Mouse (Mus musculus) brain, embryonic 14.5 days (tissue): Measurements from ENCODE around the gene Myo10.

ENCODE experiments used
- CTCF ChIP-seq: fragments of 200-500 bp; IDR thresholded peaks from 2 replicates; pipeline ENCODE4 v1.5.1; 2012; ENCODE audit warnings: inconsistent platforms, mild to moderate bottlenecking, moderate library complexity, borderline replicate concordance; ENCODE audit not compliant: insufficient read depth, insufficient read length; ENCODE audit errors: extremely low read depth
- POLR2A ChIP-seq: fragments of 200-500 bp; IDR thresholded peaks from 2 replicates; pipeline ENCODE4 v1.6.1; 2012; ENCODE audit warnings: mild to moderate bottlenecking, inconsistent platforms, borderline replicate concordance; ENCODE audit not compliant: poor library complexity, insufficient read depth, insufficient read length, severe bottlenecking; ENCODE audit errors: extremely low read depth

DNA sequence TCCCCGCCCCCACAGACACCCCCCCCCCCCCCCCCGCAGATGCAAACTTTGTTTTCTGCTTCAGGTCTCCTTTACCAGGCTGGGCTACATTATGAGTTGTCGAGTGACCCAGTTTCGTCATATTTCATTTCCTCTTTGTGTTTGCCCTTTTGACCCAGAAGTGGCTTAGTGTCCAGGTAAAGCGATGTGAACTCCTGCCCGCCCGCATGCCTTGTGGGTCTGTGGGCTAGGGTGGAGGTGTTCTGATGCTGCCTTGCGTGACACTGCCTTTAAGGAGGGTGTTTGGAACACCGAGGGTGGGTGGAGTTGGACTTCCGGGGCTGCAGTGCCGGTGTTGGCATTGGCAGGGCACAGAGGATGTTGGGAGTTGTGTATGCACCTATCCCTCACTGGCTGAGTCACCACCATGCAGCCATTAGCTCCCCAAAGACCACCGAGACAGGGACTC is 236.3 kb downstream of the Myo10 start:
- TF ChIP-seq CTCF (no peak), POLR2A (no peak)
